Mouse (Mus musculus): ENCODE measurements around the gene Kcnj5. TPM values are rescaled to one million over a fixed set of nuclear protein-coding genes. Genes with fewer than 3 reads are reported as not detected.

Kcnj5 gene
- polyA plus RNA-seq, 1 experiment from 2014 or later, result 1.3 TPM

Other genes starting within 250 kb of the Kcnj5 start
- 7.3 and 7.5 TPM in 2 replicates for gene Arhgap32, start 228.2 kb downstream of the Kcnj5 start, polyA plus RNA-seq (2015; fragmentation: Nextera tagmentation; extraction: Ambion mirVana)
- not detected in 2 replicates for gene Kcnj1, start 28.1 kb upstream of the Kcnj5 start, polyA plus RNA-seq (2015; fragmentation: Nextera tagmentation; extraction: Ambion mirVana)
- 7.0 TPM in 2 replicates for gene Fli1, start 198.5 kb upstream of the Kcnj5 start, polyA plus RNA-seq (2015; fragmentation: Nextera tagmentation; extraction: Ambion mirVana)